Comparison of ENCODE assay signal across 8 mouse cellular contexts in the genomic region with DNA sequence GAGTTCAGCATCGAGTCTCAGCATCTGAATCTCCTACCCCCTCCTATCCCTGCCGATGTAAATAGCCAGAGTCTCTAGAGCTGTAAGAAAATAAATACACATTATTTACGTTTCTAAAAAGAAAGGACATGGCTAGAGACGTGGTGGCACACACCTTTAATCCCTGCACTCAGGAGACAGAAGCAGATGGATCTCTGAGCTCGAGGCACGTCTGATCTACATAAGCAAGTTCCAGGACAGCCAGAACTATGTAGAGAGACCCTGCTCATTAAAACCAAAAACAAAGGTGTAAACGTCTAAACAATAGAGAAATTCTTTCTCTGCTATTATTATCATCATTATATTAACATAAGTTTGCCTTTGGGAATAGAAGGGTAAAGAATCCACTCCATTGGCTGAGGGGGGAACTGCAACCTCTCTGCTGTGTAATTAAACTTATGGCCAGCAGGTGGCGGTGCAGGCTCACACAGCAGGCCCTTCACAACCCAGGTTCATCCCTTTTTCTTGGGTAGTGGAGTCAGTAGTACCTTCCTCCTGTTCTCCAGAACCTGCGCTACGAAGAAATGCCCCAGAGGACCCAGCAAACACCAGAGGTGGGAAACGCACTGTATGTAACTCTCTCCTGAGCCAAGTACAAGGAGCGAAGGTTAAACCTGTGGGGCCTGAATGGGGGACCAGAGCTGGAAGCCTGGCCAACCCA. TPM values are rescaled to one million over a fixed set of nuclear protein-coding genes. Genes with fewer than 3 reads are reported as not detected.
A peak's percentile ranks its signal among the peaks of the same experiment; 100 is the strongest.
DNase-seq lines count a peak whose midpoint lies in the region; ATAC-seq and TF ChIP-seq lines count a peak whose summit lies in the region.

No protein-coding gene starts in this region.

- H3K4me3 ChIP-seq in MEL (ENCODE audit: control insufficient read depth in 1 of 2, insufficient read depth in 1 of 2, low read depth in 2 of 2, low read length in 2 of 2): no peak overlapping the region
- H3K4me3 ChIP-seq in forebrain, embryonic 15.5 days: no peak overlapping the region
- no peak overlapping the region for H3K4me3 ChIP-seq in hindbrain, embryonic 10.5 days
- H3K4me3 ChIP-seq in layer of hippocampus, adult 2 months: no peak overlapping the region
- no peak overlapping the region for H3K4me3 ChIP-seq in lung, embryonic 15.5 days
- H3K4me3 ChIP-seq in olfactory bulb, adult 2 months (ENCODE audit: insufficient read depth, low read depth, low read length): no peak overlapping the region
- no peak overlapping the region for H3K4me3 ChIP-seq in thymus, adult 2 months (ENCODE audit: control insufficient read depth, insufficient read depth, low read length)

- ATAC-seq in forebrain, embryonic 15.5 days (replicated peaks): peak; percentile 87
- ATAC-seq in lung, embryonic 15.5 days (ENCODE audit: borderline replicate concordance, extremely low read depth, low FRiP score, low TSS enrichment): peak; percentile 50; the same call in 1 of the 2 replicates

- H3K4me2 ChIP-seq in forebrain, embryonic 15.5 days (replicated peaks): no peak overlapping the region
- no peak overlapping the region for H3K4me2 ChIP-seq in lung, embryonic 15.5 days

- no peak; the same call in none of the 2 replicates for TF ChIP-seq RAD21 in MEL (IDR thresholded peaks at IDR 0.05; ENCODE audit: low read depth, low read length)

- no peaks in the 10 kb centered on the region for H3K27me3 ChIP-seq in MEL (ENCODE audit: control insufficient read depth in 1 of 2, insufficient read depth in 2 of 2, low read length in 2 of 2)
- H3K27me3 ChIP-seq in forebrain, embryonic 15.5 days: no peaks in the 10 kb centered on the region
- peaks cover 6% of the 10 kb centered on the region; the same call in 1 of the 2 replicates for H3K27me3 ChIP-seq in hindbrain, embryonic 10.5 days (ENCODE audit: insufficient read depth, poor library complexity, severe bottlenecking)
- H3K27me3 ChIP-seq in lung, embryonic 15.5 days: no peaks in the 10 kb centered on the region
- H3K27me3 ChIP-seq in thymus, adult 2 months (ENCODE audit: control insufficient read depth, insufficient read depth, low read length): no peaks in the 10 kb centered on the region

- no peaks in the 10 kb centered on the region for H3K79me2 ChIP-seq in MEL (ENCODE audit: control insufficient read depth, insufficient read depth, low read length, poor library complexity)

- no peak for TF ChIP-seq EP300 in MEL (IDR thresholded peaks at IDR 0.05; ENCODE audit: low read depth in 1 of 2, low read length in 2 of 2)

- peak; percentile 97 to 99 (median 99) for TF ChIP-seq CTCF in MEL (IDR thresholded peaks at IDR 0.05 in 2 of 3, conservative IDR thresholded peaks at IDR 0.05 in 1 of 3; ENCODE audit: control insufficient read depth in 1 of 3, insufficient read depth in 1 of 3, low read depth in 2 of 3, low read length in 3 of 3, poor library complexity in 1 of 3, severe bottlenecking in 1 of 3)
- TF ChIP-seq CTCF in layer of hippocampus, adult 2 months (conservative IDR thresholded peaks at IDR 0.05): peak; percentile 99
- TF ChIP-seq CTCF in olfactory bulb, adult 2 months (IDR thresholded peaks at IDR 0.05; ENCODE audit: insufficient read depth, low read depth, low read length): peak; percentile 90
- peak; percentile 78; the same call in 1 of the 2 replicates for TF ChIP-seq CTCF in thymus, adult 2 months (IDR thresholded peaks at IDR 0.05; ENCODE audit: borderline replicate concordance, control insufficient read depth, extremely low read depth, insufficient read depth, low read length, poor library complexity)

- no peak overlapping the region for H3K27ac ChIP-seq in MEL (ENCODE audit: control insufficient read depth, low read depth, low read length)
- no peak overlapping the region for H3K27ac ChIP-seq in forebrain, embryonic 15.5 days (replicated peaks)
- H3K27ac ChIP-seq in hindbrain, embryonic 10.5 days: no peak overlapping the region
- H3K27ac ChIP-seq in layer of hippocampus, adult 2 months: no peak overlapping the region
- no peak overlapping the region for H3K27ac ChIP-seq in lung, embryonic 15.5 days
- no peak overlapping the region for H3K27ac ChIP-seq in olfactory bulb, adult 2 months (ENCODE audit: insufficient read depth, low read depth, low read length)
- no peak overlapping the region for H3K27ac ChIP-seq in thymus, adult 2 months (ENCODE audit: control insufficient read depth, insufficient read depth, low read length)

- no peaks in the 10 kb centered on the region for H3K9me3 ChIP-seq in MEL (replicated peaks; ENCODE audit: insufficient read depth, low read length)
- H3K9me3 ChIP-seq in forebrain, embryonic 15.5 days: no peaks in the 10 kb centered on the region
- no peaks in the 10 kb centered on the region for H3K9me3 ChIP-seq in hindbrain, embryonic 10.5 days
- no peaks in the 10 kb centered on the region for H3K9me3 ChIP-seq in lung, embryonic 15.5 days

- DNase-seq in MEL (ENCODE audit: low read depth, low spot score): peak; percentile 85
- DNase-seq in cerebellum, adult 11-12 months: peak; percentile 38
- peak; percentile 74 for DNase-seq in hindbrain, embryonic 10.5 days (ENCODE audit: low spot score)
- DNase-seq in layer of hippocampus, adult 2 months (ENCODE audit: low spot score in 2 of 2): peak; percentile 63 to 81
- peak; percentile 60 for DNase-seq in thymus, adult 2 months

- 35% methylated on average over 12 of the region's 12 CpGs for WGBS in forebrain, embryonic 15.5 days
- 41% methylated on average over 12 of the region's 12 CpGs for WGBS in hindbrain, embryonic 10.5 days
- WGBS in lung, embryonic 15.5 days: 33% methylated on average over 12 of the region's 12 CpGs
- WGBS in olfactory bulb, adult 2 months: 34% methylated on average over 12 of the region's 12 CpGs
- 38% methylated on average over 12 of the region's 12 CpGs for WGBS in thymus, adult 2 months

- H3K9ac ChIP-seq in MEL (ENCODE audit: control insufficient read depth, low read depth, low read length, poor library complexity, severe bottlenecking): no peak overlapping the region
- no peak overlapping the region for H3K9ac ChIP-seq in forebrain, embryonic 15.5 days (replicated peaks)
- H3K9ac ChIP-seq in lung, embryonic 15.5 days: no peak overlapping the region

- no peak for TF ChIP-seq POLR2A in MEL (IDR thresholded peaks at IDR 0.05; ENCODE audit: control insufficient read depth in 1 of 2, insufficient read depth in 1 of 2, low read depth in 1 of 2, low read length in 2 of 2, poor library complexity in 1 of 2)
- no peak for TF ChIP-seq POLR2A in olfactory bulb, adult 2 months (IDR thresholded peaks at IDR 0.05; ENCODE audit: insufficient read depth, low read depth, low read length)
- no peak for TF ChIP-seq POLR2A in thymus, adult 2 months (IDR thresholded peaks at IDR 0.05; ENCODE audit: control insufficient read depth, extremely low read depth, insufficient read depth, low read length, poor library complexity)

- H3K36me3 ChIP-seq in MEL (ENCODE audit: control insufficient read depth in 1 of 2, insufficient read depth in 2 of 2, low read length in 2 of 2): peaks cover 0 to 5% of the 10 kb centered on the region in 2 experiments; a peak in 2 of 4 replicates
- H3K36me3 ChIP-seq in forebrain, embryonic 15.5 days: no peaks in the 10 kb centered on the region
- H3K36me3 ChIP-seq in hindbrain, embryonic 10.5 days: no peaks in the 10 kb centered on the region
- H3K36me3 ChIP-seq in lung, embryonic 15.5 days: no peaks in the 10 kb centered on the region
- H3K36me3 ChIP-seq in thymus, adult 2 months (ENCODE audit: control insufficient read depth, insufficient read depth, low read length): no peaks in the 10 kb centered on the region

- peaks cover under 1 to 2% of the 10 kb centered on the region in 2 experiments; a peak in 2 of 4 replicates for H3K4me1 ChIP-seq in MEL (ENCODE audit: control insufficient read depth in 1 of 2, insufficient read depth in 2 of 2, low read length in 2 of 2)
- peaks cover 2% of the 10 kb centered on the region for H3K4me1 ChIP-seq in forebrain, embryonic 15.5 days
- 0 out of 2 replicates have a peak, but pooled peaks cover 2% of the 10 kb centered on the region for H3K4me1 ChIP-seq in hindbrain, embryonic 10.5 days (replicated peaks)
- H3K4me1 ChIP-seq in lung, embryonic 15.5 days: no peaks in the 10 kb centered on the region
- H3K4me1 ChIP-seq in olfactory bulb, adult 2 months (ENCODE audit: control insufficient read depth, insufficient read depth, low read length): no peaks in the 10 kb centered on the region; the same call in 1 of the 2 replicates
- H3K4me1 ChIP-seq in thymus, adult 2 months (replicated peaks; ENCODE audit: control insufficient read depth, insufficient read depth, low read length): no peaks in the 10 kb centered on the region

TF ChIP-seq in MEL, 35 proteins besides CTCF, POLR2A, EP300 and RAD21:
- 0 out of 2 replicates have a peak, but pooled peaks have one; percentile 40 for TF ChIP-seq SIN3A (IDR thresholded peaks at IDR 0.05; ENCODE audit: low read length)
- peak; percentile 97 for TF ChIP-seq ZC3H11A (IDR thresholded peaks at IDR 0.05; ENCODE audit: low read depth, low read length)
- TF ChIP-seq MAZ (IDR thresholded peaks at IDR 0.05; ENCODE audit: low read depth, low read length): no peak
- TF ChIP-seq SMC3 (IDR thresholded peaks at IDR 0.05; ENCODE audit: low read depth, low read length): peak; percentile 97
- TF ChIP-seq USF1 (IDR thresholded peaks at IDR 0.05; ENCODE audit: low read depth, low read length): no peak
- no peak for TF ChIP-seq GABPA (IDR thresholded peaks at IDR 0.05; ENCODE audit: low read depth, low read length)

RNA-seq across cellular contexts. Expression of a gene that starts 48.0 kb away (rescaled TPM):
- 33.5 and 36.5 TPM in 2 replicates for total RNA-seq in MEL (2012; rRNA removed)
- 100 to 1,000 TPM in 1 of 2 experiments, 10 to 100 TPM in 1; 73.3 to 123 TPM for polyA plus RNA-seq in MEL (2012; ENCODE audit: insufficient read depth in 1 of 2, insufficient read length in 2 of 2, low read depth in 1 of 2, low replicate concordance in 2 of 2, missing spikeins in 1 of 2)
- polyA plus RNA-seq in forebrain, embryonic 15.5 days (2015; fragmentation: Nextera tagmentation; extraction: Ambion mirVana): 106 and 113 TPM in 2 replicates
- 79.4 and 105 TPM in 2 replicates for polyA plus RNA-seq in hindbrain, embryonic 10.5 days (2016; fragmentation: Nextera tagmentation; extraction: Ambion mirVana)
- 10 to 100 TPM; 79.4 to 83.9 TPM for total RNA-seq in layer of hippocampus, adult 2 months (2021)
- 69.8 and 69.9 TPM in 2 replicates for polyA plus RNA-seq in lung, embryonic 15.5 days (2015; fragmentation: Nextera tagmentation; extraction: Ambion mirVana)
- 317 TPM in 1 of 2 replicates, not detected in the other for polyA plus RNA-seq in olfactory bulb, adult 2 months (2012; ENCODE audit: insufficient read depth, insufficient read length, low replicate concordance, missing spikeins)
- 21.2 and 30.2 TPM in 2 replicates for polyA plus RNA-seq in thymus, adult 2 months (2012; rRNA removed)
